Comparison of ENCODE assay signal across 30 mouse cellular contexts in genomic region chr4:154129950-154130349, GRCm38 (mm10). TPM values are rescaled to one million over a fixed set of nuclear protein-coding genes. Genes with fewer than 3 reads are reported as not detected.
"Had no signal": no experiment of that assay in that cellular context is flagged by ENCODE, and none has a peak within 500 bp of the region (broad histone marks: within the 10 kb centered on the region; RNA-seq: fewer than 3 reads in every experiment).

No protein-coding gene starts in this region.

- H3K4me1 ChIP-seq: embryonic facial prominence, embryonic 10.5 days; embryonic facial prominence, embryonic 12.5 days; embryonic facial prominence, embryonic 13.5 days; embryonic facial prominence, embryonic 15.5 days; forebrain, embryonic 12.5 days; forebrain, embryonic 13.5 days; forebrain, embryonic 15.5 days; heart, embryonic 10.5 days had no signal

- H3K36me3 ChIP-seq: embryonic facial prominence, embryonic 10.5 days; embryonic facial prominence, embryonic 12.5 days; embryonic facial prominence, embryonic 13.5 days; embryonic facial prominence, embryonic 15.5 days; forebrain, embryonic 10.5 days; forebrain, embryonic 12.5 days; forebrain, embryonic 15.5 days; heart, embryonic 10.5 days had no signal

- H3K9me3 ChIP-seq: embryonic facial prominence, embryonic 10.5 days; embryonic facial prominence, embryonic 12.5 days; embryonic facial prominence, embryonic 13.5 days; embryonic facial prominence, embryonic 15.5 days; forebrain, embryonic 10.5 days; forebrain, embryonic 12.5 days; forebrain, embryonic 13.5 days; forebrain, embryonic 15.5 days; heart, embryonic 10.5 days had no signal

- H3K4me3 ChIP-seq: embryonic facial prominence, embryonic 10.5 days; embryonic facial prominence, embryonic 12.5 days; embryonic facial prominence, embryonic 13.5 days; embryonic facial prominence, embryonic 15.5 days; erythroblast, embryonic 14.5 days; forebrain, embryonic 10.5 days; forebrain, embryonic 12.5 days; forebrain, embryonic 13.5 days; forebrain, embryonic 15.5 days; gastrocnemius, adult 2 months; heart, adult 2 months; heart, embryonic 10.5 days had no signal

- H3K27ac ChIP-seq: embryonic facial prominence, embryonic 10.5 days; embryonic facial prominence, embryonic 12.5 days; embryonic facial prominence, embryonic 13.5 days; embryonic facial prominence, embryonic 15.5 days; forebrain, embryonic 10.5 days; forebrain, embryonic 12.5 days; forebrain, embryonic 13.5 days; forebrain, embryonic 15.5 days; gastrocnemius, adult 2 months; heart, adult 2 months; heart, embryonic 10.5 days had no signal

- H3K4me2 ChIP-seq: embryonic facial prominence, embryonic 12.5 days; embryonic facial prominence, embryonic 13.5 days; embryonic facial prominence, embryonic 15.5 days; forebrain, embryonic 12.5 days; forebrain, embryonic 13.5 days; forebrain, embryonic 15.5 days had no signal

- DNase-seq: cerebellum, adult 9-10 months; cerebellum, adult 9-11 months; cerebellum, postnatal 10 days; cerebellum, postnatal 14 days; cerebellum, postnatal 25 days; cerebellum, postnatal 36 days; embryo, embryonic 11 days; forebrain, postnatal 0 days; gastrocnemius, adult 2 months; gastrocnemius, postnatal 10 days; gastrocnemius, postnatal 14 days; gastrocnemius, postnatal 25 days; heart, adult 11 months; heart, adult 18-20 months; heart, adult 2 months had no signal

- H3K9ac ChIP-seq: embryonic facial prominence, embryonic 12.5 days; embryonic facial prominence, embryonic 13.5 days; embryonic facial prominence, embryonic 15.5 days; forebrain, embryonic 12.5 days; forebrain, embryonic 13.5 days; forebrain, embryonic 15.5 days; forebrain, postnatal 0 days had no signal

RNA-seq across cellular contexts. Expression of gene Trp73, which starts 10.1 kb away (rescaled TPM):
- total RNA-seq: common myeloid progenitor, adult 5-6 weeks; gastrocnemius, adult 18-20 months; gastrocnemius, adult 2 months; gastrocnemius, adult 8-10 months; gastrocnemius, postnatal 10 days; granulocyte monocyte progenitor cell, adult 5-6 weeks; heart, adult 2 months; heart, adult 8-10 months had no signal

RNA-seq across cellular contexts. Expression of gene Megf6, which starts 40.6 kb away (rescaled TPM):
- total RNA-seq: common myeloid progenitor, adult 5-6 weeks; granulocyte monocyte progenitor cell, adult 5-6 weeks had no signal
